Mouse (Mus musculus) olfactory bulb, adult 2 months (tissue): ENCODE measurements at regions not wholly inside any gene's neighbourhood (a gene's known extent, or its start where the extent isn't known, plus 50 kb on each side); places are given as distances from the start of the nearest gene placed in this dataset.

Experiments
- H3K27ac ChIP-seq: fragments of 200-500 bp; 2 replicates; pipeline ENCODE4 v1.5.1; 2012; ENCODE audit warnings: low read depth, low read length; ENCODE audit not compliant: insufficient read depth
- H3K4me1 ChIP-seq: fragments of 200-500 bp; 2 replicates; pipeline ENCODE4 v1.6.1; 2012; ENCODE audit warnings: low read length; ENCODE audit not compliant: control insufficient read depth, insufficient read depth
- H3K4me3 ChIP-seq: fragments of 200-500 bp; 2 replicates; pipeline ENCODE4 v1.5.1; 2012; ENCODE audit warnings: mild to moderate bottlenecking, low read depth, low read length, moderate library complexity; ENCODE audit not compliant: insufficient read depth
- CTCF ChIP-seq: fragments of 200-500 bp; IDR thresholded peaks from 2 replicates; pipeline ENCODE4 v1.5.1; 2012; ENCODE audit warnings: low read depth, mild to moderate bottlenecking, low read length, moderate library complexity; ENCODE audit not compliant: insufficient read depth
- POLR2A ChIP-seq: fragments of 200-500 bp; IDR thresholded peaks from 2 replicates; pipeline ENCODE4 v1.6.1; 2012; ENCODE audit warnings: mild to moderate bottlenecking, low read depth, low read length, moderate library complexity; ENCODE audit not compliant: insufficient read depth
- WGBS: fragments of 180-500 bp; shearing (Covaris S2); methylation state at CpG from one replicate; pipeline ENCODE4 v1.1.7; 2018; 5-methylcytosine and 5-hydroxymethylcytosine counted together

- no peak for TF ChIP-seq CTCF
- TF ChIP-seq POLR2A = no peak
- Histone ChIP-seq H3K4me3 (no peak overlapping the region), H3K4me1 (peaks cover 17% of the 10 kb centered on the region), H3K27ac (no peak overlapping the region)
- 52% methylated on average over 3 of the region's 3 CpGs for WGBS
Observed at GRCm38 (mm10) chr2:158909086-158909485, 114.5 kb downstream of the Dhx35 start.

DNA sequence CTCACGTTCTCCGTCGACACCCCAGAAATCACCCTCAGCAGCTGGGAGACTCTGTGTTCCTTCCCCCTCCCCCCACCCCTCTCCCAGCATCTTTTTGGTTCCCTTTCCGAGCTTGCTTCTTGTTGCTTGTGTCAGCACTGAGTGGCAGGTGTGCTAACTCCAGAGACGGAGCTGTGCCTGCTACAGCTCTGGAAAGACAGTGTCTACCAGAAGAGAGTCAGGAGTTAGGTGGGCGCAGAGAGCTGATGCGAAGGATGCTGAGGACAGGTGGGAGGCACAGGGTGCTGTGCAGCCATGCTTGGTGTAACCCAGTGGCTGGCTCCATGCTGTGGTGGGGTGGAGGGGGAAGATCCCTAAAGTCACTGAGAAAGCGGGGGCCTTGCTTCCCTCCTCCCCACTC, 115.7 kb downstream of the Dhx35 start:
- Histone ChIP-seq H3K4me1 (peaks cover 17% of the 10 kb centered on the region), H3K4me3 (no peak overlapping the region), H3K27ac (no peak overlapping the region)
- TF ChIP-seq POLR2A (no peak), CTCF (no peak)
- 51% methylated on average over 8 of the region's 8 CpGs for WGBS

GRCm38 (mm10) chr2:158911191-158911590, 116.6 kb downstream of the Dhx35 start:
- TF ChIP-seq POLR2A (no peak), CTCF (no peak)
- WGBS = 44% methylated on average over 7 of the region's 7 CpGs
- H3K4me3 ChIP-seq = no peak overlapping the region

GRCm38 (mm10) chr2:158912631-158913258, 118.1 kb downstream of the Dhx35 start:
- WGBS = 43% methylated on average over 9 of the region's 9 CpGs
- H3K4me3 ChIP-seq = no peak overlapping the region
- TF ChIP-seq CTCF (peak; percentile 81), POLR2A (no peak)
- no peak overlapping the region for H3K27ac ChIP-seq
- H3K4me1 ChIP-seq = peaks cover 17% of the 10 kb centered on the region

More at GRCm38 (mm10) chr2:158911191-158911590, 116.6 kb downstream of the Dhx35 start:
- Histone ChIP-seq H3K27ac (no peak overlapping the region), H3K4me1 (peaks cover 17% of the 10 kb centered on the region)

GRCm38 (mm10) chr2:158917398-158917797, 122.8 kb downstream of the Dhx35 start:
- Histone ChIP-seq H3K4me1 (no peaks in the 10 kb centered on the region), H3K27ac (no peak overlapping the region), H3K4me3 (no peak overlapping the region)
- no peak for TF ChIP-seq POLR2A
- 77% methylated on average over 6 of the region's 6 CpGs for whole genome bisulfite sequencing

- no peak overlapping the region for H3K27ac ChIP-seq
- WGBS = 67% methylated on average over 5 of the region's 5 CpGs
Observed at GRCm38 (mm10) chr2:158918312-158918711, 123.7 kb downstream of the Dhx35 start.

GRCm38 (mm10) chr2:158921342-158922255, 127.0 kb downstream of the Dhx35 start:
- 51% methylated on average over 12 of the region's 12 CpGs for WGBS

More at GRCm38 (mm10) chr2:158918312-158918711, 123.7 kb downstream of the Dhx35 start:
- Histone ChIP-seq H3K4me1 (no peaks in the 10 kb centered on the region), H3K4me3 (no peak overlapping the region)
- TF ChIP-seq POLR2A (no peak), CTCF (no peak)

GRCm38 (mm10) chr2:158922766-158923165, 128.2 kb downstream of the Dhx35 start:
- no peak overlapping the region for H3K4me3 ChIP-seq
- H3K4me1 ChIP-seq = no peaks in the 10 kb centered on the region
- 77% methylated on average over 5 of the region's 5 CpGs for WGBS
- TF ChIP-seq CTCF (no peak), POLR2A (no peak)
- H3K27ac ChIP-seq = no peak overlapping the region

More at GRCm38 (mm10) chr2:158921342-158922255, 127.0 kb downstream of the Dhx35 start:
- H3K27ac ChIP-seq = no peak overlapping the region
- TF ChIP-seq POLR2A (no peak), CTCF (no peak)
- no peak overlapping the region for H3K4me3 ChIP-seq
- no peaks in the 10 kb centered on the region for H3K4me1 ChIP-seq

- Histone ChIP-seq H3K4me3 (no peak overlapping the region), H3K4me1 (no peaks in the 10 kb centered on the region), H3K27ac (no peak overlapping the region)
- TF ChIP-seq CTCF (no peak), POLR2A (no peak)
- WGBS = 74% methylated on average over 9 of the region's 9 CpGs
Observed at GRCm38 (mm10) chr2:158929507-158929906, 134.9 kb downstream of the Dhx35 start.
